Mouse (Mus musculus) ovary, postnatal 36 days (tissue): Measurements from ENCODE around the gene Bet1.
A peak's percentile ranks its signal among the peaks of the same experiment; 100 is the strongest.

Experiments used
- DNase-seq: peaks from one replicate; pipeline ENCODE4 v3.0.0; 2022; ENCODE audit warnings: low spot score, mixed read lengths

Bet1 gene

GRCm38 (mm10) chr6:4086663-4087454 lies at the start of gene Bet1:
Gene Bet1, minus strand, starts transcription at chr6:4086972.
- peak; percentile 84 for DNase-seq

DNA sequence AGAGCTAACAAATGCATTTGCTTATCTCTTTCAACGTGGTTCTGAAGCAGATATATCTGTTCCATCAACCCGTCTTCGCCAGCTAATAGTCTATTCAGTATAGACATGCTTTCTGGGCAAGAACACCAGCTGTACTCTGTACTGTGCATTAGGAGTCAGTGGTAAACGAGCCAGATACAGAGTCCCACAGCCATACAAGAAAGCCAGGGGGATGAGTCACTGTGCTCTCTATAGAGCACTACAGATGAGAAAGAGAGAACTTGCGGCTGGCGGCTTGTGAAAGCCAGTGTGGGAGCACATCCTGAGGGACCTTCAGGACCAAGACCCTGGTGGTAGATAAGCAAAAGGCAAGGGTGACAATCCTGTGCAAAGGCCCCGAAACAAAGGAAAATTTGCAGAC lies 45.5 kb upstream of the Bet1 start:
- no peak for DNase-seq

- no peak for DNase-seq
Measured at GRCm38 (mm10) chr6:4131149-4131548, 44.4 kb upstream of the Bet1 start.

DNA sequence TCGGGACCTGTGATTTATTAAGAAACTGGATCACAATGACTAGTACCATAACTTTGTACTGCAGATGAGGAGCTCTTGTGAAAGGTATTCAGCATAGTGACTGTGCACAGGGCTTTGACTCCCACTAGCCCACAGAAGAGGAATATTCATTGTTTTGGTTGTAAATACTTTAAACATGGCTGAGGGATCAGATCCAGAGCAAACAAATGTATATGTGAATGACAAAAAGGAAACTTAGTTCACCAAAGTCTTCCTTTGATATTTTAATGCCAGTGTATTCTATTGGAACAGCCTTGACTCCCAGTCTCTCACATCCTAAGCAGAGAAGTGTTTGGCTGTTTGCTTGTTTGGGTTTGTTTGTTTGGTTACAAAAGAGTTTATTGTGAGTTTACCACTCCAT lies 31.8 kb upstream of the Bet1 start:
- DNase-seq, result no peak

DNA sequence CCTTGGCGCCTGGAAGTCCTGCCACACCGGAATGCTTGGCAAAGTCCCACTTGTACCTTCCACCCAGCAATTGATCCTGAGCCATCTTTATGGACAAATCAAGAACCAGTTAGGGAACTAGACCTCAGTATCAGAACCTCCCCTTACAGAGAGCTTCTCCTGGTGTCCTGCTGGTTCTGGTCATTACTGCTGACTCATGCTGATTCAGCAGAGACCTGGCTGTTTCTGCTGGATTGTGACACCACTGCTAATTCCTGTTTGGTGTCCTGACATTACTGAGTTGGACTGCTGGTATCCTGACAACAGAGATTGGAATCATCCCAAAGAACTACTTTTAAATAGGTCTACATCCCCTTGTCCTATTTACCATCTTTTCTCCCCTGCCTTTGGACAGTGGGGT lies 3.7 kb upstream of the Bet1 start:
- no peak for DNase-seq

DNA sequence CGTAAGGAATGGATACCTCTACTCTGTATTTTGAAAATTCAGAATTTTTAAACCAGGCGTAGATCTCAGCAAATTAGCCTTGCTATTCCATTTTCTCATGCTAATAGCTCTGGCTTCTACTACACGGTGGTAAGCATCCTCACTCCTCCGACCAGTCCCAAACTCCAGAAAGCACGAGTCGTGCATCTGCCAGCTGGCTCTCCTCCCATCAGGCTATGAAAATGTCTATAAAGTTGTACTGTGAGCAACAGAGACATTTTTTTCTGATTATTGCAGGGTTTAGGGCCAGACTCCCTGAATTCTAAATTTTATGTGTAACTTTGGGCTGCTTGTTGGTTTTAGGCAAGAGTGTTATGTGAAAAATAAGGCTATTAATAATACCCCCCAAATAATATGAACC lies 14.5 kb downstream of the Bet1 start:
- no peak for DNase-seq

DNA sequence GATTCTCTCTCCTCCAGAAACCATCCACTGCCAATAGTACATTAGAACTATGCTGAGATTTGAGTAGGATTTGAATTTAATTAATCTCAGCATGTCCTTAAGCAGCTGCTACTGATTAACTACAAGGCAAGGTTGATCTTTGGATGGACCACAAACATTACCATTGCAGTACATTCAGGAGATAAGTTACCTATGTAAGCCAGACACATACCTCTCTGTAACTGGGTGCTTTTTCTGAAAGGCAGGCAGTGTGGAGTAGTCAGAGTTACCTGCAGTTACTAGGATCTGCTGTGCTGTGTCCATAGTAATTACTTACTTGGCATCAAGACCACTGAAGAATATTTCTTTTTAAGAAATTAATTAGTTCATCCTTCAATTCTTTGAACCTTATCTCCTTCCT lies 17.1 kb downstream of the Bet1 start:
- DNase-seq, result no peak

DNA sequence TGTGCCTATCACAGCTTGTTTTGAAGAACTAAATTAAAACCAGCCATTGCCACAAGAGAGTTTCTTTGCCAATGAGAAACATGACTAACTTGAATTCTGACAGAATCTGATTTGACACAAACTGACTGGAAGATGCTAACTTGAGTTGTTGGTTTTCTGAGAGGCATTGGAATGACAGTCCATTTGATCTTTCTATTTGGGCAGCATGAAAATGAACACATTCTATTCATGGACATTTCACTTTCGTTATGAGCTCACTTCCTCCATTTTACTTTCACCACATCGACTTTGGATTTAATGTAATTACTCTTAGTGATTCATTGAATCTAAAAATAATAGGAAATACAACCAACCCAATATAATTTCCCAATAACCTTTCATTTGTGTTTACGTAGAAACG lies 32.4 kb downstream of the Bet1 start:
- DNase-seq, result no peak

- no peak for DNase-seq
Measured at GRCm38 (mm10) chr6:4052843-4053242, 33.9 kb downstream of the Bet1 start.

DNA sequence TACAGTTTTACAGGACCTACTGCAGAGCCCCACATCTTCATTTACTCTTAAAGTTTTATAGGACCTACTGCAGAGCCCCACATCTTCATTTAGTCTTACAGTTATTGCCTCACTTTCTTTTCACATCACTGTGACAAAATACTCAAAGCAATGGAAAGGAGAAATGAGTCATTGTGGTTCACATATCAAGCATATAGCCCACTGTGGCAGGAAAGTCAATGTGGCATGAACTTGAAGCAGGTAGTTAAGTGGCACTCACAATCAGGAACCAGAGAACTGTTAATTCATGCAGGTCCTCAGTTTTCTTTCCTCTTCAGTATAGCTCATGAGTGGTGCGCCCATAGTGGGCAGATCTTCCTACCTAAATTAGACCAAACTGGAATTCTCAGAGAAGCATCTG lies 39.6 kb downstream of the Bet1 start:
- no peak for DNase-seq

- DNase-seq, result no peak
Measured at GRCm38 (mm10) chr6:4041821-4042220, 45.0 kb downstream of the Bet1 start.

DNA sequence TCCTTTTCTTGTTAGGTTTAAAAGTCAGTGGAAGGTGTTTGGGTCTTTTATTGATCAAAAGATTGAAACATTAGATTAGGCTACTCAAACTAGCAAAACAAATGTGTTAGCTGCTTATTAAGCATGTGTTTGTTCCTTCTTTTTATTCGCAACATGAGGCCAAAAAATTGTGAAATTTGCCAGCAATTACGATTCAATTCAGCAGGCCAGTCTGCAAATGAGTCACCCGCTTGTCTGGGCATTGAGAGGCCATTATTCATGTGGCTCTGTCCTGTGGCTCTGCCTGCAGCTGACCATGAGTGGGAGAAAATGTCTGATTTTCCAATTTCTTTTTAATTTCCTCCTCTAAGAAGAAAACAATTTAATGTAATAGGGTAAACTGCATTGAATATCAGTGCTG lies 55.8 kb downstream of the Bet1 start:
- no peak for DNase-seq
